In the genomic region with DNA sequence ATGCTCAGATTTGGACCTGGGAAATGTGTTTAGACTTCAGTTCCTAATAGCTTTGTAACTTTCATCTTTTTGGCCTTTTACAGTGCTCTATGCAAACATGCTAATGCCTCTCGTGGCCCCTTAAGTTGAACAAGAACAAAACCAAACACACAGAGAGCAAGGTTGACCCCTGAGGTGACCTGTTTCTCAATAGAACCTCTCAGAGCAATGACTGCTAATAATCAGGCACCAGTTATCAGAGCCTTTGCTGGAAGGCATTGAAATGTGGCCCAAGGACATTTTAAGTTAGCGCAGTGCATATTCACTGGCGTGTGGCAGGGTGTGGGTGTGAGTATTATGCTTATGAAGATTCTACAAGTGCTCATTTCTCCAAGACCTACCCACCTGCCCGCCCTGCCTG, we compare ENCODE assay signal across 16 mouse cellular contexts.
DNase-seq lines count a peak whose midpoint lies in the region; ATAC-seq and TF ChIP-seq lines count a peak whose summit lies in the region.
"Had no signal": no experiment of that assay in that cellular context is flagged by ENCODE, and none has a peak within 500 bp of the region (broad histone marks: within the 10 kb centered on the region; RNA-seq: fewer than 3 reads in every experiment).

No protein-coding gene starts in this region.

- 59% methylated on average over 4 of the region's 4 CpGs for WGBS in heart, embryonic 12.5 days
- 59% methylated on average over 4 of the region's 4 CpGs for WGBS in stomach, embryonic 15.5 days
- WGBS in stomach, postnatal 0 days = 49% methylated on average over 4 of the region's 4 CpGs

- peaks cover 14% of the 10 kb centered on the region for H3K4me1 ChIP-seq in heart, embryonic 12.5 days (replicated peaks)
- H3K4me1 ChIP-seq in stomach, embryonic 15.5 days = no peaks in the 10 kb centered on the region
- H3K4me1 ChIP-seq in stomach, postnatal 0 days (replicated peaks; ENCODE audit: control insufficient read depth, insufficient read depth) = no peaks in the 10 kb centered on the region

- no peaks in the 10 kb centered on the region for H3K9me3 ChIP-seq in heart, embryonic 12.5 days (replicated peaks)
- no peaks in the 10 kb centered on the region for H3K9me3 ChIP-seq in stomach, embryonic 15.5 days
- no peaks in the 10 kb centered on the region for H3K9me3 ChIP-seq in stomach, postnatal 0 days (ENCODE audit: control insufficient read depth, low read length)
- H3K9me3 ChIP-seq: hindbrain, embryonic 12.5 days had no signal

- peak overlapping the region; percentile 29 for H3K27ac ChIP-seq in heart, embryonic 12.5 days (ENCODE audit: poor library complexity, severe bottlenecking)
- no peak overlapping the region for H3K27ac ChIP-seq in stomach, embryonic 15.5 days
- no peak overlapping the region for H3K27ac ChIP-seq in stomach, postnatal 0 days (replicated peaks)
- H3K27ac ChIP-seq: hindbrain, embryonic 12.5 days had no signal

- intact Hi-C loops in heart, postnatal 10 days (cut with DNase I) = loop anchor here (5.0 to 10.0 kb wide), 4 partner anchors 84 to 727 kb away; no protein-coding TSS in a partner anchor

- no peak for DNase-seq in heart, postnatal 10 days
- no peak for DNase-seq in stomach, postnatal 0 days (ENCODE audit: low spot score)
- peak; percentile 61 to 80 for DNase-seq in lung, adult 18-20 months
- peak; percentile 86 for DNase-seq in lung, postnatal 36 days
- no peak for DNase-seq in kidney, postnatal 14 days
- DNase-seq: cerebellum, adult 18-20 months; gastrocnemius, postnatal 14 days; layer of hippocampus, postnatal 36 days; liver; spleen, adult 18-20 months; thymus, postnatal 36 days had no signal

- no peaks in the 10 kb centered on the region for H3K27me3 ChIP-seq in heart, embryonic 12.5 days (replicated peaks)
- no peaks in the 10 kb centered on the region for H3K27me3 ChIP-seq in stomach, embryonic 15.5 days (replicated peaks)
- H3K27me3 ChIP-seq in stomach, postnatal 0 days (ENCODE audit: control insufficient read depth, insufficient read depth, low read length) = no peaks in the 10 kb centered on the region
- H3K27me3 ChIP-seq: hindbrain, embryonic 12.5 days had no signal

- no peak overlapping the region for H3K4me3 ChIP-seq in heart, embryonic 12.5 days
- H3K4me3 ChIP-seq in stomach, embryonic 15.5 days (replicated peaks) = no peak overlapping the region
- H3K4me3 ChIP-seq in stomach, postnatal 0 days (ENCODE audit: low read depth, low read length) = no peak overlapping the region
- H3K4me3 ChIP-seq: hindbrain, embryonic 12.5 days had no signal

- peaks cover 13% of the 10 kb centered on the region for H3K36me3 ChIP-seq in heart, embryonic 12.5 days
- no peaks in the 10 kb centered on the region for H3K36me3 ChIP-seq in stomach, embryonic 15.5 days
- H3K36me3 ChIP-seq in stomach, postnatal 0 days (ENCODE audit: control insufficient read depth, insufficient read depth, low read length) = no peaks in the 10 kb centered on the region
- H3K36me3 ChIP-seq: hindbrain, embryonic 12.5 days had no signal

- no peak overlapping the region for H3K4me2 ChIP-seq in heart, embryonic 12.5 days
- H3K4me2 ChIP-seq in stomach, embryonic 15.5 days = no peak overlapping the region
- no peak overlapping the region for H3K4me2 ChIP-seq in stomach, postnatal 0 days (replicated peaks; ENCODE audit: low read depth)
- H3K4me2 ChIP-seq: hindbrain, embryonic 12.5 days; midbrain, embryonic 11.5 days had no signal

- ATAC-seq in heart, embryonic 12.5 days (ENCODE audit: insufficient number of reproducible peaks, low FRiP score) = no peak
- ATAC-seq in stomach, embryonic 15.5 days (ENCODE audit: insufficient read depth, low FRiP score, low read depth) = peak; percentile 47
- no peak for ATAC-seq in stomach, postnatal 0 days (ENCODE audit: low FRiP score, low TSS enrichment)
- ATAC-seq: inflammation-experienced regulatory T-cells, adult 6 months had no signal

- no peak overlapping the region for H3K9ac ChIP-seq in heart, embryonic 12.5 days
- no peak overlapping the region for H3K9ac ChIP-seq in stomach, embryonic 15.5 days
- H3K9ac ChIP-seq in stomach, postnatal 0 days (ENCODE audit: low read length) = no peak overlapping the region
- H3K9ac ChIP-seq: hindbrain, embryonic 12.5 days had no signal

- no peak for TF ChIP-seq CTCF in stomach, postnatal 0 days (IDR thresholded peaks at IDR 0.05; ENCODE audit: low read depth)

- TF ChIP-seq EP300 in stomach, postnatal 0 days (optimal IDR thresholded peaks at IDR 0.05) = no peak

Comparison
In these comparisons a context has a peak if more than half of its experiments do, and no peak if none do; other contexts are left out.
1. DNase-seq: peak in lung, adult 18-20 months (2 of 2) and lung, postnatal 36 days (single experiment); none in heart, postnatal 10 days (0 of 2), stomach, postnatal 0 days (single experiment) and kidney, postnatal 14 days (single experiment).